Mouse (Mus musculus) ES-Bruce4 (cell line): ENCODE measurements around the gene Rpa1. TPM values are rescaled to one million over a fixed set of nuclear protein-coding genes. Genes with fewer than 3 reads are reported as not detected.

Source experiments
- H3K27ac ChIP-seq: 2 replicates; pipeline ENCODE4 v1.5.1; 2012; ENCODE audit warnings: low read length, inconsistent platforms; ENCODE audit not compliant: insufficient read depth
- H3K27me3 ChIP-seq: 2 replicates; pipeline ENCODE4 v1.6.1; 2012; ENCODE audit warnings: mild to moderate bottlenecking, low read length, inconsistent platforms; ENCODE audit not compliant: control insufficient read depth, poor library complexity, insufficient read depth, severe bottlenecking
- H3K36me3 ChIP-seq: 2 replicates; pipeline ENCODE4 v1.6.1; 2012; ENCODE audit warnings: inconsistent platforms, mild to moderate bottlenecking, low read length, moderate library complexity; ENCODE audit not compliant: control insufficient read depth, poor library complexity, insufficient read depth, severe bottlenecking
- H3K4me1 ChIP-seq: one replicate; pipeline ENCODE4 v1.8.1; 2011; ENCODE audit warnings: low read length; ENCODE audit not compliant: control insufficient read depth, insufficient read depth
- H3K4me3 ChIP-seq: 2 replicates; pipeline ENCODE4 v1.5.1; 2011; ENCODE audit warnings: low read depth, mild to moderate bottlenecking, low read length
- H3K9ac ChIP-seq: 2 replicates; pipeline ENCODE4 v1.6.1; 2012; ENCODE audit warnings: low read depth, mild to moderate bottlenecking, inconsistent platforms; ENCODE audit not compliant: poor library complexity, severe bottlenecking
- H3K9me3 ChIP-seq: replicated peaks from 2 replicates; pipeline ENCODE4 v1.6.1; 2012; ENCODE audit warnings: mild to moderate bottlenecking, low read length, inconsistent platforms; ENCODE audit not compliant: control insufficient read depth, poor library complexity, insufficient read depth, severe bottlenecking
- CTCF ChIP-seq: IDR thresholded peaks from one replicate; pipeline ENCODE4 v1.8.1; 2011; ENCODE audit warnings: low read depth, low read length
- EP300 ChIP-seq: IDR thresholded peaks from 2 replicates; pipeline ENCODE4 v1.6.1; 2011; ENCODE audit warnings: low read depth, low read length; ENCODE audit not compliant: insufficient read depth
- POLR2A ChIP-seq: IDR thresholded peaks from one replicate; pipeline ENCODE4 v1.8.1; 2011; ENCODE audit warnings: low read length; ENCODE audit not compliant: insufficient read depth
- polyA plus RNA-seq: library from polyadenylated mRNA; stranded (reverse); fragments of >200 nt; gene quantifications from 2 replicates; pipeline ENCODE4 v1.2.4, GENCODE M21; 2011; ENCODE audit warnings: low read depth; ENCODE audit not compliant: missing spikeins, insufficient read depth, insufficient read length

Gene Rpa1
- polyA plus RNA-seq, 1 experiment = 127 TPM

DNA sequence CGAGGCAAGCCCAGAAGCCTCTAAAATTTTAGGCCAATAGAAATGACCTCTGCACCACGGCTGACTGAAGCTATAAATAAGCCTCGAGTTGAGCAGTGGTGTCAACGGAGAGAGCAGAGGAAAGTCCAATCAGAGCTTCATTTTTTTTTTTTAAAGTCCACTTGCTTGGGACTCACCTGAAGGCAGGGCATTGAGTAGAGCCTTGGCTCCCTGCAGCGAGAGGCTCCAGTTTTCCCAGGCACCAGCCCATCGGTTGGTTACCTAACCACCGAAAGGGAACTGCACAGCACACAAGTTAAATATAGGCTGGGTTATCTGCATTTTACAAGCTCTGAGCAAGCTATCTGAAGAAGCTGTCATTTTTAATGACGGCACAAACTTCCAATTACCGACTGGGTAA, 53.3 kb downstream of the Rpa1 start:
- Histone ChIP-seq H3K9me3 (no peaks in the 10 kb centered on the region), H3K27me3 (no peaks in the 10 kb centered on the region), H3K9ac (no peak overlapping the region), H3K36me3 (no peaks in the 10 kb centered on the region), H3K4me3 (no peak overlapping the region), H3K27ac (no peak overlapping the region), H3K4me1 (no peaks in the 10 kb centered on the region)
- TF ChIP-seq EP300 (no peak), CTCF (no peak), POLR2A (no peak)

DNA sequence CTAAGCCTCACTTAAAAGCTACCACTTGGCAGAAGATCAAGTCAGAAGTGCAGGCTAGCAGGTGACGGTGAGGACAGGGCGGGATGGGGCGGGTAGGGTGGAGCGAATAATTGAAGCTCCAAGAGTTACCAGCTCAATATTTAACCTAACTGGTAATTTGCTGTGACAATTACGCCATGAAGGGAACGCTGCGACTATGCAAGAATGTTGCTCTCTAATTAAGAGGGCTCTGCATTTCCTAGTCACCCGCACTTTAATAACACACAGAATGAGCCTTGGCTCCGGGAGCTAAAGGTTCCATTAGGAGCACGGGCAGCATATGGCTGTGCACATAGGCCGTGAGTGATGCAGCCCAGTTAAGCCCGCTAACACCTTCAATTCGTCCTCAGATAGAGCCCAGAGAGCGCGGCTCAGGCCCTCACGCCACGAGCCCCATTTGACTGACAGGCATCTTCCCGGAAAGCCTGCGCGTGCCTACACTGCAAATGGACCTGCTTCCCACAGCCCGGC, 54.2 kb downstream of the Rpa1 start:
- TF ChIP-seq CTCF (no peak), POLR2A (no peak), EP300 (no peak)
- Histone ChIP-seq H3K9me3 (no peaks in the 10 kb centered on the region), H3K4me1 (no peaks in the 10 kb centered on the region), H3K27ac (no peak overlapping the region), H3K27me3 (no peaks in the 10 kb centered on the region), H3K36me3 (no peaks in the 10 kb centered on the region), H3K9ac (0 out of 2 replicates have a peak overlapping the region, but pooled peaks have one; percentile 1), H3K4me3 (no peak overlapping the region)

DNA sequence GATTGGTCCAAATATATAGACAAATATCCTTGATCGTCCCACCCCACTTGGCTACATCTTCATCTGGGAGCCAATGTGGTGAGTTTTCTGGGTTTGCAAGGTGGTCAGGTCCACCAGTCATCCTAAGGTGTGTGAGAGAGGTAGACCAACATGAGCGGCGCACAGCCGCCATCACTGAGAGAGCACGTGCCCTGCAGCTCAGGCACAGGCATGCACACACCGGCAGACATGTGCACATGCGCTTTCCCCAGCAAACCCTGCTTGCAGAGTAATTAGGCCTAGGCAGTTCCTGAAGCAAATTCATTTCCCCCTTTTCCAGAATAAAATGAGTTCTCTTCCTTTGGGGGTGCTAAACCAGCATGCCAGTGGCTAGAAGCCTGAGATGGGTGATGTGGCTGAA, 55.8 kb downstream of the Rpa1 start:
- peak overlapping the region; percentile 68; the same call in 1 of the 2 replicates for H3K9ac ChIP-seq

DNA sequence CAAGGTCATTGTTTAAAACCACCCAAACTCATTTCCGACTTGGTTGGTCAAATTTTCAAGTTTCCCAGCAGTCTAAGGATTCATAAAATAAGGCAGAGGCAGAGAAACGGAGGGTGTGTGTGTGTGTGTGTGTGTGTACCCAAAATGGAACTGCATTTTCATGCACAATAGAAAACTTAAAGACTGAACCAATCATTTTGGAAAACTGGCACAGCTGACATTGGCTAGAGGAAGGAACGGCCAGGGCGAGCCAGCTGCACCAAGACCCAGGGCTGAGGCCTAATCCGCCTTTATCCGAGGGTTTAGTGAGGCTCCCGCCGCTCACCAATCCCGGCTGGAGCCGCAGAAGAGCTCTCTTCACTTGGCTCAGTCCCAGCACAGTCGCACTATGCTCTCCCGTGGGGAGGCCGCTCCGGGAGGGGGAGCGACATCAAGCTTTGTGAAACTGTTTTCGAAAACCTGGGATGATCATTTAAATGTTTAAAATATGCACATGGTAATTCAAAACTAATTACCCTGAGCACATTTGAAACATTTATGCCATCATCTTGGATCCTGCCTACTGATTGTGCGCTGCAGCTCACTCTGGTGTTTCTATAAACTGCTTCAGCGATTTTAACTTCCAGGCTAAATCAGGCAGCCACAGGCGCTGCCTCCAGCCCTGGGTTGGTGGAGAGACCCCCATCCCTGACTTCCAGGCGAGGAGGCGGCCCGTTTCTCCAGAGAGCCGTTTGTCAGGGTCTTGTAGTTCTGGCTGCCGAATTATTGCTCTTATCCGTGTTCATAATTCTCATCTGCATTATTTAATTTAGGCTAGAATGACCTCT, 56.5 kb downstream of the Rpa1 start:
- Histone ChIP-seq H3K9me3 (no peaks in the 10 kb centered on the region), H3K27me3 (no peaks in the 10 kb centered on the region), H3K27ac (no peak overlapping the region), H3K4me1 (no peaks in the 10 kb centered on the region), H3K4me3 (no peak overlapping the region), H3K36me3 (no peaks in the 10 kb centered on the region), H3K9ac (peak overlapping the region; percentile 68)
- TF ChIP-seq EP300 (no peak), CTCF (no peak), POLR2A (no peak)

More for the DNA sequence above, 55.8 kb downstream of the Rpa1 start:
- TF ChIP-seq CTCF = no peak
- no peak for TF ChIP-seq EP300
- Histone ChIP-seq H3K27me3 (no peaks in the 10 kb centered on the region), H3K4me3 (no peak overlapping the region), H3K9me3 (no peaks in the 10 kb centered on the region), H3K36me3 (no peaks in the 10 kb centered on the region), H3K27ac (no peak overlapping the region), H3K4me1 (no peaks in the 10 kb centered on the region)

DNA sequence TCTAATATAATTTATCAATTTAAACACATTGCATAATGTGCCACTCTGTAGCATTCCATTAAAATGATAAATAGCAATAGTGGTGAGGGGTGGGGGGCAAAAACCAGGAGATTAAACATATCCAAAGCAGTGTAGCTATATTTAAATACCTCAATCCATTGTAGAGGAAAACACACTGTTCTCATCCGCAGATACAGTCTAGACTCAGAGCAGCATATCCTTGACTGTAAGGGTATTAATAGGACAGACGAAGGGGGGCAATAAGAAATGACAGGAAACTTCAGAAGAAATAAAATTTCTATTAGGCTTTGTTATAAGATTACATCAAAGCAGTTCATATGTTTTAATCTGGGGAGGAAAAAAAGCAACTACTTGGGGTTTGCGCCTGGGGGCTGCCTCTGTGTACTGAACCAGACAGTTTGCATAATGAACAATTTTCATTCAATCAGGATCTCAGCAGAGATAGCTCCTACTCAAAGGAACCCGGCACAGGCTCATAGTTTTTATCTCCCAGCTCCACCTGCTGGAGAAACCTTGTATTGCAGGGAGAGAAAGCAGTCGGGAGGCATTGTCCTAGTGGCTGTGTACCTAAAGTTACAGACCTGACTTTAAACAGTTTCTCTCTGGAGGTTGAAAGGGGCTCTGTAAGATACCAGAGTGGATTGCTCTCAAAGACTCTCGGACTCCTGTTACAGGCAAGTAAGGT, 57.4 kb downstream of the Rpa1 start:
- Histone ChIP-seq H3K9me3 (no peaks in the 10 kb centered on the region), H3K27me3 (no peaks in the 10 kb centered on the region), H3K9ac (peak overlapping the region; percentile 68), H3K4me3 (no peak overlapping the region), H3K27ac (no peak overlapping the region), H3K36me3 (no peaks in the 10 kb centered on the region), H3K4me1 (no peaks in the 10 kb centered on the region)
- TF ChIP-seq CTCF (peak; percentile 44), POLR2A (no peak), EP300 (no peak)

DNA sequence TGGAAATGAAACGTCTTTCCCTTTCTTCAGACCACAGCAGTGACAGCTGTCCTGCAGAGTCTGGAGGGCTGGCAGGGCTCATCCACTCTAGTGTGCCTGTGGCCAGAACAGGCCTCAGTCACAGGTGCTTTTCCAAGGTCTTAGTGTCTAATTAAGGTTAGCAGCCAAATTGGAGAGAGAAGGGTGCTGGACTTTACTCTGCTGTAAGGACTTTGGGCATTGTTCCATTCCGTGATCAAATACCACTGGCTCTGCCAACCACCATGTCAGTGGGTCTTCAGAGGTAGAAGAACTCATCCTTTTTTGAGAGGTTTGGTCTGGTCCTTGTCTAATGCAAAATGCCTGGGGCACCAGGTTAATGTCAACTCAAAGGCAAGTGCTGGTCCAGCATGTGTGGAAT, 59.0 kb downstream of the Rpa1 start:
- no peaks in the 10 kb centered on the region for H3K9me3 ChIP-seq
- H3K27me3 ChIP-seq = no peaks in the 10 kb centered on the region
- H3K9ac ChIP-seq = no peak overlapping the region
- H3K27ac ChIP-seq = no peak overlapping the region
- no peaks in the 10 kb centered on the region for H3K4me1 ChIP-seq
- H3K4me3 ChIP-seq = no peak overlapping the region
- no peaks in the 10 kb centered on the region for H3K36me3 ChIP-seq
- TF ChIP-seq POLR2A = no peak
- TF ChIP-seq EP300 = no peak
- no peak for TF ChIP-seq CTCF
